Mouse (Mus musculus): ENCODE measurements around the gene Aif1l.

- TF ChIP-seq CTCF (conservative IDR thresholded peaks at IDR 0.05; ENCODE audit: low read length) (no peak), NANOG (IDR thresholded peaks at IDR 0.05; ENCODE audit: borderline replicate concordance, low read length) (no peak)
Observed at GRCm38 (mm10) chr2:31974141-31974808, 24.3 kb downstream of the Aif1l start, which contains the start of gene Nup214.

All from E14TG2a.4 (cell line).